Mouse (Mus musculus): ENCODE data around the gene Rgs16.

GRCm38 (mm10) chr1:153720935-153721334 is 19.2 kb upstream of the Rgs16 start:
- no peak for TF ChIP-seq CTCF (IDR thresholded peaks at IDR 0.05; ENCODE audit: extremely low read depth, insufficient read length, insufficient replicate concordance, low read depth, low read length)
- TF ChIP-seq POLR2A (IDR thresholded peaks at IDR 0.05; ENCODE audit: low read depth, low read length): no peak

Data from small intestine, adult 2 months (tissue).